Mouse (Mus musculus) spleen, postnatal 10 days (tissue): Measurements from ENCODE around the gene Isoc2a.

ENCODE experiments used
- DNase-seq, 2 experiments: peaks; one replicate each; pipeline ENCODE4 v3.0.0; 2021 to 2022; ENCODE audit warnings: low spot score in 2 of 2

The Isoc2a gene

GRCm38 (mm10) chr7:4918681-4919080 is 41.7 kb downstream of the Isoc2a start:
- DNase-seq = no peak

GRCm38 (mm10) chr7:4919096-4919495 is 42.1 kb downstream of the Isoc2a start:
- DNase-seq = no peak

- no peak for DNase-seq
These were observed 43.0 kb downstream of the Isoc2a start for GRCm38 (mm10) chr7:4919971-4920370.

GRCm38 (mm10) chr7:4920496-4920895 is 43.5 kb downstream of the Isoc2a start:
- DNase-seq = no peak

GRCm38 (mm10) chr7:4920976-4921823 is 44.2 kb downstream of the Isoc2a start:
- DNase-seq = no peak

GRCm38 (mm10) chr7:4921824-4922482 is 45.0 kb downstream of the Isoc2a start, which contains the start of gene Nat14:
Gene Nat14, plus strand, starts transcription at chr7:4922028.
- DNase-seq = no peak

- DNase-seq = peak in 1 of 2 experiments; percentile 42
These were observed 45.6 kb downstream of the Isoc2a start for GRCm38 (mm10) chr7:4922508-4922907.

- no peak for DNase-seq
These were observed 46.1 kb downstream of the Isoc2a start for GRCm38 (mm10) chr7:4922931-4923565.

GRCm38 (mm10) chr7:4923586-4924364 is 46.8 kb downstream of the Isoc2a start:
- DNase-seq = peak in 1 of 2 experiments; percentile 44

GRCm38 (mm10) chr7:4924483-4924882 is 47.5 kb downstream of the Isoc2a start:
- no peak for DNase-seq

- no peak for DNase-seq
These were observed 47.9 kb downstream of the Isoc2a start for GRCm38 (mm10) chr7:4924891-4925301.

GRCm38 (mm10) chr7:4925441-4926381 is 48.8 kb downstream of the Isoc2a start, which contains the start of gene Ssc5d:
Gene Ssc5d, plus strand, starts transcription at chr7:4925785.
- no peak for DNase-seq

GRCm38 (mm10) chr7:4926849-4927248 is 49.9 kb downstream of the Isoc2a start:
- no peak for DNase-seq

GRCm38 (mm10) chr7:4927711-4928110 is 50.8 kb downstream of the Isoc2a start:
- no peak for DNase-seq

GRCm38 (mm10) chr7:4928323-4928722 is 51.4 kb downstream of the Isoc2a start:
- DNase-seq = no peak

- no peak for DNase-seq
These were observed 56.1 kb downstream of the Isoc2a start for GRCm38 (mm10) chr7:4933103-4933502.

- DNase-seq = no peak
These were observed 57.4 kb downstream of the Isoc2a start for GRCm38 (mm10) chr7:4934160-4934914.

- no peak for DNase-seq
These were observed 59.9 kb downstream of the Isoc2a start for GRCm38 (mm10) chr7:4936832-4937231.

GRCm38 (mm10) chr7:4937392-4937791 is 60.4 kb downstream of the Isoc2a start:
- no peak for DNase-seq

- DNase-seq = peak; percentile 75 to 87
These were observed 61.5 kb downstream of the Isoc2a start for GRCm38 (mm10) chr7:4938456-4938855.
